Mouse (Mus musculus) forebrain, embryonic 12.5 days (tissue): Measurements from ENCODE around the gene Cdk8. TPM values are rescaled to one million over a fixed set of nuclear protein-coding genes. Genes with fewer than 3 reads are reported as not detected.

Experiments
- ATAC-seq: fragments of 200-750 bp; cut with Nextera tagmentation; 2 replicates; pipeline ENCODE4 v1.8.0; 2017; ENCODE audit warnings: moderate TSS enrichment; ENCODE audit not compliant: low FRiP score
- H3K27ac ChIP-seq: fragments of 300-500 bp; sonication (generic); 2 replicates; pipeline ENCODE4 v1.5.1; 2016; ENCODE audit warnings: mild to moderate bottlenecking
- H3K27me3 ChIP-seq: fragments of 300-500 bp; sonication (generic); 2 replicates; pipeline ENCODE4 v1.6.1; 2016; ENCODE audit warnings: mild to moderate bottlenecking
- H3K36me3 ChIP-seq: fragments of 300-500 bp; sonication (generic); replicated peaks from 2 replicates; pipeline ENCODE4 v1.6.1; 2016; ENCODE audit warnings: mild to moderate bottlenecking
- H3K4me1 ChIP-seq: fragments of 300-500 bp; sonication (generic); 2 replicates; pipeline ENCODE4 v1.6.1; 2016
- H3K4me2 ChIP-seq: fragments of 300-500 bp; sonication (generic); 2 replicates; pipeline ENCODE4 v1.6.1; 2016; ENCODE audit warnings: mild to moderate bottlenecking, moderate library complexity
- H3K4me3 ChIP-seq: fragments of 300-500 bp; sonication (generic); replicated peaks from 2 replicates; pipeline ENCODE4 v1.5.1; 2016; ENCODE audit warnings: mild to moderate bottlenecking
- H3K9ac ChIP-seq: fragments of 300-500 bp; sonication (generic); 2 replicates; pipeline ENCODE4 v1.6.1; 2016; ENCODE audit warnings: mild to moderate bottlenecking
- H3K9me3 ChIP-seq: fragments of 300-500 bp; sonication (generic); 2 replicates; pipeline ENCODE4 v1.6.1; 2016
- WGBS: fragments of 180-500 bp; shearing (Covaris S2); methylation state at CpG from one replicate; pipeline ENCODE4 v1.1.7; 2016; 5-methylcytosine and 5-hydroxymethylcytosine counted together
- polyA plus RNA-seq: library from polyadenylated mRNA; unstranded; fragments of >200 nt; fragmentation: Nextera tagmentation; extraction: Ambion mirVana; gene quantifications from 2 replicates; pipeline ENCODE4 v1.2.1, GENCODE M21; 2016

Cdk8 gene
- polyA plus RNA-seq, 1 experiment from 2014 or later: 33.4 TPM

DNA sequence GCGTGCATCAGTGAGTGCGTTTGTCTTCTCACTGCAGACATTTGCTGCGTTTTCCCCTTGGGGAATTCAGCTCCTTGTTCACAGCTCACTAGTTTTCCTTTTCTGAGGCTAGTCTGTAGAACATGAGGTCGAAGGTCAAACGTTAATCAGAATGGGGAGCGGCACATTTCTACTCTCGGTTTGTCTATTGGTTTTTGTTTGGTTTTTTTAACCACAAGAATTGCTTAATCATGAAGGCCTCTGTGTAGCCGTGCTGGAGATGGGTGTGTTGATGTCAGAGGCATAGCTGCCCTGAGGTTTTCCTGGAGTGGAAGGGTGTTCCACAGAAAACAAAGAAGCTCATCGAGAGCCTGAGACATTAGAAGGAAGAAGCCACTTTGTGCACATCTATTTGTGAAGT lies 39.6 kb downstream of the Cdk8 start:
- Histone ChIP-seq H3K27ac (no peak overlapping the region), H3K36me3 (peaks cover 27% of the 10 kb centered on the region; the same call in 1 of the 2 replicates), H3K9me3 (no peaks in the 10 kb centered on the region), H3K9ac (no peak overlapping the region), H3K27me3 (no peaks in the 10 kb centered on the region), H3K4me2 (no peak overlapping the region), H3K4me3 (no peak overlapping the region), H3K4me1 (no peaks in the 10 kb centered on the region)
- ATAC-seq: no peak
- 91% methylated on average over 9 of the region's 9 CpGs for WGBS

DNA sequence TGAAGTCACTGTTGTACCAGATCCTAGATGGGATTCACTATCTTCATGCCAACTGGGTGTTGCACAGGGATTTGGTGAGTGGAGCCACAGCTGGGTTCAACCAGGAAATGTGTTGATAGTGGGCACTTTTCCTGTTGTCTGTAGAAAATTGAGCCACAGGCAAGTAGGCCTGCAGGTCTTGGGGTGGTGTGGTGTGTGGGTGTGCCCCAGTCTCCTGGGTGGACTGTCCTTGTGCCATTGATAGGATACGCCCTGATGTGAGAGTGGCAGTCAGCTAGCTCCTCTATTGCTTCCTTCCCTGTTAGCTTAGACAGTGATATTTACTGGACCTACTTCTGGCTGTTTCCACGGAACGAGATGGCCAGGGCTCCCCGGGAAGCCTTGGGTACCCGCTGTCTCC lies 40.6 kb downstream of the Cdk8 start:
- Histone ChIP-seq H3K9me3 (no peaks in the 10 kb centered on the region), H3K4me1 (no peaks in the 10 kb centered on the region), H3K4me2 (no peak overlapping the region), H3K27me3 (no peaks in the 10 kb centered on the region), H3K9ac (no peak overlapping the region), H3K27ac (no peak overlapping the region), H3K36me3 (peaks cover 30% of the 10 kb centered on the region; the same call in 1 of the 2 replicates), H3K4me3 (no peak overlapping the region)
- WGBS: 91% methylated on average over 5 of the region's 5 CpGs
- ATAC-seq: no peak

DNA sequence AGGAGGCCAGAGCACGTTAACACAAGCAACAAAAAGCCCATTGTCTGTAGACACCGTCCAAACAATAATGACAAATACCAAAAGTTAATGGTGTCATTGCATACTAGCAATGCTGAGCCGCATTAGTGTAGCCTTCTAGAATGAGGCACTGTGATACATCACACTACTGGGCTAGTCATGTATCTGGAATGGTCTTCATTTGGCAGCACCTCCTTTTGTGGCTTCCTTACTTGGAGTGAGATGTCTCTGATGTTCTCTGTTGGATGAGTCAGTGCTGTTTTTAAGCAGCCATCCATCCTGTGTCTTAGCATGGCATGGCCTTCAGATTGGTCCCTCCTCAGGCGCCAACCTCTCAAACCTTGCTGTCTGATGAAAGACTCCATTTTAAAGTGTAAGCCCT lies 42.1 kb downstream of the Cdk8 start:
- no peak for ATAC-seq
- no peaks in the 10 kb centered on the region for H3K4me1 ChIP-seq
- no peaks in the 10 kb centered on the region for H3K27me3 ChIP-seq
- 68% methylated on average over 4 of the region's 4 CpGs for WGBS
- no peak overlapping the region for H3K4me3 ChIP-seq
- H3K9me3 ChIP-seq: no peaks in the 10 kb centered on the region
- H3K9ac ChIP-seq: no peak overlapping the region
- no peak overlapping the region for H3K4me2 ChIP-seq
- no peak overlapping the region for H3K27ac ChIP-seq
- H3K36me3 ChIP-seq: peaks cover 30% of the 10 kb centered on the region

DNA sequence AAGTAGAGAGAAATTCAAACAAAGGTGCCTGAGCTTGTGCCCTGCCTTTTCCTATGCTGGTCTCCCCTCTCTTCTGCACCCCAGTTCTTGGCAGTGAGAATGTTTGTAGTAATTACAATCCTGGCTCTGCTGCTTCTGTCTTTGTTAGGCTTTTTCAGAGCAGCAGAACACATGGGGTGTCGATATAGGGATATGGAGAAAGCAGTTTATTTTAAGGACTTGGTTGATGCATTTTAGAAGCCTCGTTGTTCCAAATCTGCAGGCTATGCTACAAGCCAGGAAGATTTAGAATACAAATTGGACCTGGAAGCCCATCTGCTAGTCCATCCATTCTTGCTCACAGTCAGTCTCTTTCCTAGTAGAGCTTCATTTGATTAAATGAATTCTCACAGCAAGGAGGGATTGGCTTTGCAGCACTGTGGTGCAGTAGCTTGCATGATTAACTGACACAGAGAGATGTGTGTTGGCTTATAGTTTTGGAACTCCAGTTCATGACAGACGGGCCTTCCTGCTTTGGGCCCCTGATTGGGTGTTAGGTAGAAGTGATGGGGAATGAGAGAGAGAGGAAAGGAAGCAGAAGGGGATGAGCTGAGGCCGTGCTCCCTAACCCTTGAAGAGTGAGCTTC lies 43.5 kb downstream of the Cdk8 start:
- Histone ChIP-seq H3K4me2 (no peak overlapping the region), H3K9me3 (no peaks in the 10 kb centered on the region), H3K4me1 (no peaks in the 10 kb centered on the region), H3K36me3 (peaks cover 27% of the 10 kb centered on the region), H3K9ac (no peak overlapping the region), H3K4me3 (no peak overlapping the region), H3K27ac (no peak overlapping the region), H3K27me3 (no peaks in the 10 kb centered on the region)
- whole genome bisulfite sequencing: 90% methylated on average over 4 of the region's 4 CpGs
- no peak for ATAC-seq

DNA sequence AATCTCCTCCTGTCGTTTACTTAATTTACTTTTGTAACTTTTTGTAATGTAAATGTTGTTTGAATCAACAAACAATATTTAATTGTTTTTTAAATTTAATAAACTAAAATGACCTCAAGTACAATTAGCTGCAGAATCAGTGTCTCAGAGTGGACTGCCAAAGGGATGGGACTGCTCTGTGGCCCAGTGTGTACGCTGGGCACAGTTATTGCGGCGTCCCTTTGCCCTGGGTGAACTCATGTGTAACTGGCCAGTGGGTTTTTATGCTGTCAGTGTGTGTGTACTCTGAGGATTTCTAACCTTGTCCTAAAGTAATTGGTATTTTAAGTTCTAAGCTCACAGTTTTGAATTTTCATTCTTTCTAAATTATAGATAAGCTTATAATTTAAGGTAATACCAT lies 46.5 kb downstream of the Cdk8 start:
- H3K4me3 ChIP-seq: no peak overlapping the region
- no peaks in the 10 kb centered on the region for H3K4me1 ChIP-seq
- H3K27ac ChIP-seq: no peak overlapping the region
- no peaks in the 10 kb centered on the region for H3K27me3 ChIP-seq
- ATAC-seq: no peak
- no peaks in the 10 kb centered on the region for H3K9me3 ChIP-seq
- H3K36me3 ChIP-seq: peaks cover 26% of the 10 kb centered on the region
- 99% methylated on average over 4 of the region's 4 CpGs for WGBS
- H3K9ac ChIP-seq: no peak overlapping the region
- H3K4me2 ChIP-seq: no peak overlapping the region

DNA sequence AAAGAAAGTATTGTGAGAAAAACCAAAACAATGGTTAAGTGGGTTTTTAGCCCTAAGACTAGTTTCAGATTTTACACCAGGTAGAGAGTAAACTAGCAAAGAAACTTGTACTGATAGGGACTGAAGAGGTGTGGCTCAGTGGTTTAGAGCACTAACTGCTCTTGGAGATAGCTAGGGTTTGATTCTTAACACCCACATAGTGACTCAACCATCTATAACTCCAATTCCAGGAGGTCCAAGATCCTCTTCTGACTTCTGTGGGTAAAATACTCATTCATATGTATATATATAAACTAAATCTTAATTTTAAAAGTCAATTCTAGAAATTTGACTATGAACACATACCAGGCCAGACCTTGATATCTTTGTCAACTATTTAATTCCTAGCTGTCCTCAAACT lies 49.0 kb downstream of the Cdk8 start:
- no peaks in the 10 kb centered on the region for H3K27me3 ChIP-seq

DNA sequence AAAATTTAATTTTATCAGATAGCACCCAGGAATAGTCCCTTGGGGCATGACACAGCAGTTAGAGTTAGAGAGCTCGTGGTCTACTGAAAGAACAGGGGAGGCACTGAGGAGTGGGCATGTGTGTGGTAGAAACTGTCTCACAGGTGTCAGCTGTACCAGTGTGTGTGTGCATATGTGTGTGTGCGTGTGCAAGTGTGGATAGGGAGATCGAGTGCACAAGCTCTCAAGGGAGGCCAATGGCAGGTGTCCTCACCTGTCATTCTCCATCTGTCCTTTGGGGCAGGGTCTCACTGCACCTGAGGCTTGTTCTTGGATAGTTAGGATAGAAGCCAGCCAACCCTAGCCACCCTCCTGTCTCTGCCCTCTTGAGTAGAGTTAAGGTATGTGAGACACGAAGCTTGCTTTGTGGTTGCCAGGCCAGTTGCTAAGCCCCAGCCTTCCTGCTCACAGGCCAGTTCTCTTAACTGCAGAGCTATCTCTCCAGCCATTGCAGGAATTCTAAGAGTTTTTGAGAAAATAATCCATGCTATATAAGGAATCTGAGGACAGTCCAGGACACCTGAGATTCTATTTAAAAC lies 50.3 kb downstream of the Cdk8 start:
- whole genome bisulfite sequencing: 86% methylated on average over 4 of the region's 4 CpGs
- Histone ChIP-seq H3K4me1 (no peaks in the 10 kb centered on the region), H3K4me2 (no peak overlapping the region), H3K9me3 (no peaks in the 10 kb centered on the region), H3K27me3 (no peaks in the 10 kb centered on the region), H3K27ac (no peak overlapping the region), H3K36me3 (peaks cover 37% of the 10 kb centered on the region), H3K9ac (no peak overlapping the region), H3K4me3 (no peak overlapping the region)
- ATAC-seq: no peak

More for the DNA sequence above, 49.0 kb downstream of the Cdk8 start:
- peaks cover 37% of the 10 kb centered on the region for H3K36me3 ChIP-seq
- no peaks in the 10 kb centered on the region for H3K9me3 ChIP-seq
- H3K4me1 ChIP-seq: no peaks in the 10 kb centered on the region
- H3K9ac ChIP-seq: no peak overlapping the region
- ATAC-seq: no peak
- no peak overlapping the region for H3K27ac ChIP-seq
- no peak overlapping the region for H3K4me2 ChIP-seq
- H3K4me3 ChIP-seq: no peak overlapping the region

DNA sequence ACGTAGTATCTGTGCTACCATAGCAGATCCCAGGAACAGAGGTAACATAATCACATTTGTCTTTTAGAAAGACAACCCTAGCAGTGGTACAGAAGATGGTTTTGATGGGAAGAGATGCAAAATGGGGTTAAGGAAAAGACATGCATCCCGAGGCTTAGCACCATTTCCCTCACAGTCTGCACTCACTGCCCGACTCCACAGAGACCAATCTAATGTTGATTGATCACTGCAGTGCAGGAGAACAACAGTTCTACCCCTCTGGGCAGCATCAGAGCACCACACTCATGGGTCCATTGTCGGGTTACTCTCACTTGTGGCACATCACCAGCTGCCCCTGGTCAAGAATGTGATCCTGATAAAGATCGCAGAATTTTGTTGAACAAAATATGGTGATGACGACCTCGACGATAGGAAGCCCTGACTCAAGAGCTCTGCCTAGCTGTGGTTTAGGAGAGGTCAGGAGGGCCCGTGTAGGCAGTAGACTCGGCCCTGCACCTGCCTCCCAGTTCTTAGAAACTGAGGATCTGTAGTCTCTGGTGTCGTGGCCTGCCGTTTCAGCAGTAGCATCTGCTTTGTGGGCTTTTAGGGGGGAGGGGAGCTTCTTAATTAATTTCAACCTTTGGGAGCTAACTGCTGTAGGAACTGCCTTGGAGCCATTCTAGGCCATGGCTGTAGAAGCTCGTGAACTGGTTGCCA lies 51.0 kb downstream of the Cdk8 start:
- H3K9me3 ChIP-seq: no peaks in the 10 kb centered on the region
- no peak overlapping the region for H3K4me3 ChIP-seq
- no peaks in the 10 kb centered on the region for H3K4me1 ChIP-seq
- H3K4me2 ChIP-seq: no peak overlapping the region
- no peak overlapping the region for H3K9ac ChIP-seq
- H3K36me3 ChIP-seq: peaks cover 43% of the 10 kb centered on the region
- no peak overlapping the region for H3K27ac ChIP-seq
- no peak for ATAC-seq
- H3K27me3 ChIP-seq: no peaks in the 10 kb centered on the region
- WGBS: 84% methylated on average over 13 of the region's 13 CpGs

DNA sequence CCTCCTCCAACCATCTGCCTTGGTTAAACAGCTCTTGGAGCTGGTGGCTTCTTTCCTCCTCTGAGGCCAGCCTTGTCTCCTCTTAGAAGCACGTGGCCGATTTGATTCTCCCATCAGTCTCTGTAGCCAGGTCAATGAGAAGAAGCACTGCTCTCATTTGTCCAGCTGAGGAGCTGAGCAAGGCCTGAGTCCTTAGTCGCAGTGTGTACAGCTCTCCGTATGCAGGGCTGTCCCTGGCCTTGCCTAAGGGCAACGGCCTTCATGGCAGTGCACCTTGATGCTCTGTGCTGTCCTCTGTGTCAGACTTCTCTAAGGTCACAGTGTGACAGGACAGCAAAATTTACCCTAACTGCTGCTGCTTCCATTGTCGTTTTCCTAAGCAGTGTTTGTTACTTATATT lies 52.9 kb downstream of the Cdk8 start:
- peaks cover 57% of the 10 kb centered on the region for H3K36me3 ChIP-seq
- 88% methylated on average over 6 of the region's 6 CpGs for WGBS
- H3K9me3 ChIP-seq: no peaks in the 10 kb centered on the region

DNA sequence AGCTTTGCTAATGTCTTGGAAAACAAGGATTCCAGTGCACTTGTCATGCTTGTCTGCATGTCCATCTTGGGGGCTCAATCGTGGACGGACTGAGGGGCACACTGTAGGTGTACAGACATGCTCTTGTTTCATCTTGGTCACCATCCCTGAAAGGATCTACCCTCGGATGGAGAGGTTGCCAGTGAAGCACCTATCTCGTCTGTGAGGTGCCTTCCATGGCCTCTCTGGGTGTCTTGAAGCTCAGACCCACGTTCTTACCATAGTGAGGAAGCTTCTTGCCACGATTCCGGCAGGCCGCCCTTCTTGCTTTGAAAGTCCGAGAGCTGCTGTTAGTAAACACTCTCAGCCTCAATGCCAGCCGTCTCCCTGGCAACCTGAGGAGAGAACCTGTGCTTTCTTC lies 56.4 kb downstream of the Cdk8 start:
- ATAC-seq: no peak
- 92% methylated on average over 10 of the region's 10 CpGs for WGBS

More for the DNA sequence above, 52.9 kb downstream of the Cdk8 start:
- no peak overlapping the region for H3K27ac ChIP-seq
- H3K27me3 ChIP-seq: no peaks in the 10 kb centered on the region
- no peak overlapping the region for H3K9ac ChIP-seq
- H3K4me3 ChIP-seq: no peak overlapping the region
- no peak for ATAC-seq
- no peak overlapping the region for H3K4me2 ChIP-seq
- no peaks in the 10 kb centered on the region for H3K4me1 ChIP-seq

DNA sequence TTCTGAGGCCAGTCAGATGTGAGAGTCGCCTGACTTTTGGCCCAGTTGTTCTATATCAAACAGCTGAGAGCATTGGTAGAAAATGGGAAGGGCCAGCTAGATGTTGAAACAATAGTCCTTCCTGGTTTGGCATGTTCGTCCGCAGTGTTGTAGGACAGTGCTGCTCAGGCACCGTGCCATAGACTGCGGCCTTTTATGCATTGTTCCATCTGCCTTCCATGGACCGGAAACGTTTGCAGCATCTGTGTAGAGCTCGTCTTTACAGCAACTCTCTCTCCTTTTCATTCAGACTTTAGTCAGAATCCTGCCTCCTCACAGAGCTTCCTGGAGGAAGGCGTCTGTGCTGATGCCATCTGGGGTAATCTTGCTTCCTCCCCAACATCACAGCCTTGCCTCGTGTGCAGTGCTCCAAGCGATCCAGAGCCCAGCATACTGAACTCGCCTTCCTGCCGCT lies 57.0 kb downstream of the Cdk8 start:
- Histone ChIP-seq H3K4me1 (no peaks in the 10 kb centered on the region), H3K9ac (no peak overlapping the region), H3K4me3 (no peak overlapping the region), H3K27ac (no peak overlapping the region), H3K4me2 (no peak overlapping the region), H3K9me3 (no peaks in the 10 kb centered on the region), H3K27me3 (no peaks in the 10 kb centered on the region), H3K36me3 (peaks cover 49% of the 10 kb centered on the region)
- 89% methylated on average over 13 of the region's 13 CpGs for WGBS
- no peak for ATAC-seq

More for the DNA sequence above, 56.4 kb downstream of the Cdk8 start:
- H3K36me3 ChIP-seq: peaks cover 50% of the 10 kb centered on the region
- H3K4me2 ChIP-seq: no peak overlapping the region
- H3K4me1 ChIP-seq: no peaks in the 10 kb centered on the region
- H3K27ac ChIP-seq: no peak overlapping the region
- H3K9ac ChIP-seq: no peak overlapping the region
- H3K4me3 ChIP-seq: no peak overlapping the region
- H3K27me3 ChIP-seq: no peaks in the 10 kb centered on the region
- H3K9me3 ChIP-seq: no peaks in the 10 kb centered on the region

DNA sequence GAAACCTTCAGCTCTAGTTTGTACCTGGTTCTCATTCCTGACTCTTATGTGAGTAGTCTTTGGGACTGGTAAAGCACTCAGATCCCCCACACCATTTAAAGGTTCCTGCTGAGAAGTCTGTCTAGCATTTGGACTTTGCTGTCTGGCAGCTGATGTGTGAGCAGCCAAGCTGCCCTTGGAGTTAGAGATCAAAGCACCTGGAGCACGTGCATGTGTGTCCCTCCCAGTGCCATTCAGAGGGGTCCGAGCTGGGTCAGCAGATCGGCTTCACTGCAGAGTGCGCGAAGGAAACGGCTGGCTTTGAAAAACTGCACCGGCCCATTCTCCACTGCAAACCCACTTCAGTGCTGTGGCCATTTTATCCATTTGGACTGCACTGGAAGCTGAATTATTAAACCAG lies 58.9 kb downstream of the Cdk8 start:
- no peaks in the 10 kb centered on the region for H3K4me1 ChIP-seq
- no peak overlapping the region for H3K27ac ChIP-seq
- H3K4me3 ChIP-seq: no peak overlapping the region
- no peak overlapping the region for H3K4me2 ChIP-seq
- ATAC-seq: no peak
- H3K36me3 ChIP-seq: peaks cover 37% of the 10 kb centered on the region
- no peaks in the 10 kb centered on the region for H3K27me3 ChIP-seq
- H3K9ac ChIP-seq: no peak overlapping the region
- 93% methylated on average over 7 of the region's 7 CpGs for WGBS
- H3K9me3 ChIP-seq: no peaks in the 10 kb centered on the region

DNA sequence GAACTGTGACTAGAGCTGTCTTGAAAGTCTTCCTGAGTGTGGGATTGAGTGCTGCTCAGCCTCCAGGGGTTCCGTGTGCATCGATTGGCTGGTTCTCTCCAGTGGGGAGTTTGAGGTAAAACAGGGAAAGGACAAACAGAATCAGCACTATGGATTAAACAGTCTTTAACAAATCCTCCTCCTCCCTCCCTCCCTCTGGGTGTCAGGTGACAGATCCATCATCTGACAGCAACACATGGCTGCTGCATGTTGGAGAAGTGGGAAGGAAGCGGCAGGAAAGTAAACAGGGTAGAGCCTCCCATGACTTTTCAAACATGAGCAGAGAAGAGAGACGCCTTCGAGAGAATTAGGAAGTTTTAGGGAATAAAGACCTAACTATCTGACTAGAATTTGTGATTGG lies 59.4 kb downstream of the Cdk8 start:
- no peak for ATAC-seq
- Histone ChIP-seq H3K36me3 (peaks cover 34% of the 10 kb centered on the region), H3K9ac (no peak overlapping the region), H3K4me3 (no peak overlapping the region), H3K27ac (no peak overlapping the region), H3K27me3 (no peaks in the 10 kb centered on the region), H3K4me2 (no peak overlapping the region), H3K9me3 (no peaks in the 10 kb centered on the region), H3K4me1 (no peaks in the 10 kb centered on the region)
- 87% methylated on average over 5 of the region's 5 CpGs for WGBS
